Mouse (Mus musculus): ENCODE measurements around the gene Snrpc. TPM values are rescaled to one million over a fixed set of nuclear protein-coding genes. Genes with fewer than 3 reads are reported as not detected.

The Snrpc gene
- polyA plus RNA-seq, 1 experiment: 108 TPM

GRCm38 (mm10) chr17:27848351-27848750 is 10.4 kb downstream of the Snrpc start:
- WGBS: 87% methylated on average over 1 of the region's 1 CpGs
- Histone ChIP-seq H3K4me1 (ENCODE audit: control insufficient read depth, insufficient read depth, insufficient read length, low read length) (no peaks in the 10 kb centered on the region), H3K36me3 (ENCODE audit: control insufficient read depth, insufficient read depth, low read length) (peaks cover 61% of the 10 kb centered on the region), H3K27me3 (ENCODE audit: control insufficient read depth, insufficient read depth, low read length) (no peaks in the 10 kb centered on the region), H3K27ac (ENCODE audit: insufficient read depth, low read depth, low read length) (no peak overlapping the region), H3K4me3 (ENCODE audit: low read depth, low read length) (no peak overlapping the region)
- TF ChIP-seq CTCF (IDR thresholded peaks at IDR 0.05; ENCODE audit: extremely low read depth, insufficient read length, insufficient replicate concordance, low read depth, low read length): no peak
- TF ChIP-seq POLR2A (IDR thresholded peaks at IDR 0.05; ENCODE audit: low read depth, low read length): no peak

DNA sequence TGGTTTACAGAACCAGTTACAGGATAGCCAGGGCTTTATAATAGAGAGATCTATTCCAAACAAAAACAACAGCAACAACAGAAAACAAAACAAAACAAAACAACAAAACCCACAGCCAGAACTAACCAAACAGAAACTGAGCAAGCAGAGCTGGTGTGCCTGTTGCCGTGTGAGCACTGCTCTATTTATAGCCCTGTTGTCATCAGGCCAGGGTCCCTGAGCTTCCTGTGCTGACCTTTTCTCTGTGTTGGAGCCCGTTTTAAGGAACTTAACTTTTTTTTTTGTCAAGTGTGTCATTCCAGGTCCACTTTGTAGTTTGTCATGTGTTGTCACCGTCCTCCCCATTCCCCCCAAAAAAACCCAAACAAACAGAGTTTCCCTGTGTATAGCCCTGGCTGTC is 13.1 kb downstream of the Snrpc start:
- WGBS: 61% methylated on average over 3 of the region's 3 CpGs
- Histone ChIP-seq H3K4me1 (ENCODE audit: control insufficient read depth, insufficient read depth, insufficient read length, low read length) (no peaks in the 10 kb centered on the region), H3K27me3 (ENCODE audit: control insufficient read depth, insufficient read depth, low read length) (no peaks in the 10 kb centered on the region), H3K4me3 (ENCODE audit: low read depth, low read length) (no peak overlapping the region), H3K27ac (ENCODE audit: insufficient read depth, low read depth, low read length) (no peak overlapping the region), H3K36me3 (ENCODE audit: control insufficient read depth, insufficient read depth, low read length) (peaks cover 41% of the 10 kb centered on the region)
- TF ChIP-seq CTCF (IDR thresholded peaks at IDR 0.05; ENCODE audit: extremely low read depth, insufficient read length, insufficient replicate concordance, low read depth, low read length) (no peak), POLR2A (IDR thresholded peaks at IDR 0.05; ENCODE audit: low read depth, low read length) (no peak)

- Histone ChIP-seq H3K27me3 (ENCODE audit: control insufficient read depth, insufficient read depth, low read length) (no peaks in the 10 kb centered on the region), H3K4me1 (ENCODE audit: control insufficient read depth, insufficient read depth, insufficient read length, low read length) (peaks cover 8% of the 10 kb centered on the region; the same call in 1 of the 2 replicates), H3K36me3 (ENCODE audit: control insufficient read depth, insufficient read depth, low read length) (peaks cover 6% of the 10 kb centered on the region), H3K27ac (ENCODE audit: insufficient read depth, low read depth, low read length) (peak within 1 kb of the TSS; percentile 14; the same call in 1 of the 2 replicates), H3K4me3 (ENCODE audit: low read depth, low read length) (peak within 1 kb of the TSS; percentile 97)
- TF ChIP-seq POLR2A (IDR thresholded peaks at IDR 0.05; ENCODE audit: low read depth, low read length): no peak
- no peak for TF ChIP-seq CTCF (IDR thresholded peaks at IDR 0.05; ENCODE audit: extremely low read depth, insufficient read length, insufficient replicate concordance, low read depth, low read length)
- under 1% methylated on average over 54 of the region's 54 CpGs for WGBS
Observed at GRCm38 (mm10) chr17:27856265-27856797, 18.4 kb downstream of the Snrpc start, which contains the start of gene Uhrf1bp1. Gene Uhrf1bp1 (plus strand): TSS chr17:27856441.

DNA sequence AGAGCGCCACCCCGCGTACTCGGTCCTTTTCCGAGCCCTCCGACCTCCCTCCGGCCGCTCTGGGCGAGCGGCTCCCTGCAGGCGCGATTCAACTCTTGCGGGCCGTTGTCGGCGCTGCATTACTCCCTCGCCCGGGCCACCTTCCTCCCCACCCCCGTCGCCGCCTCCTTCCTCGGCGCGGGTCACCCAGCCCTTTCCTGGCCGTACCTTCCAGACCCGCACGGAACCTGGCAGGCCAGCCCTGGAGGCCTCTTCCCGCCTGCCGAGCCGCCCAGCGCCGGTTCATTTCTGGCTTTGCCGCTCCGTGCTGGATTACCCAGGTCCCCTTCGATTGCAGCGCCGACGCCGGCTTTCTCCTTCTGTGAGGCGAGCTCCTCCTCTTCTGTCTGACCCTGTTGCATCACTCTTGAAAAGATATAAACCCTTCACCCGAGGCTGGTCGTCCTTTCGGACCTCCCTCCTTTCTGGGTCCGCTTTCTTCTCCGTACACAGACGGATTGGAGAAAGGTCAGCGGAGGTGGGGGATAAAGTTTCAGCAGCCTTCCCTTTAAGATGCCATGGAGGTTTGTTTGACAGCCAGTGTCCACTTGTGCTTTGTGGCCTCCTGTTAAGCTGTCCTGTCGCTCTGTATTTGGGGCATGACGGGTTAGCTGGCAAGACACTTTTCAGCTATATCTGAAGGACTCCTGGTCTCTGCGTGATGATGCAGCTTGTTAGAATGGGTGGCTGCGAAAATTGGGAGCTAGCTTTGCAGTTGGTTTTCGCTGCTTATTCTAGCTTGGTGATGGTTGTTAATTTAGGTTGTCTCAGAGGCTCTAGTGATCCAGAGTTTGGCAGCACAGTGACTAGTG is 19.1 kb downstream of the Snrpc start:
- H3K27ac ChIP-seq (ENCODE audit: insufficient read depth, low read depth, low read length): peak overlapping the region; percentile 14; the same call in 1 of the 2 replicates
- no peaks in the 10 kb centered on the region for H3K27me3 ChIP-seq (ENCODE audit: control insufficient read depth, insufficient read depth, low read length)
- H3K4me3 ChIP-seq (ENCODE audit: low read depth, low read length): peak overlapping the region; percentile 97
- H3K4me1 ChIP-seq (ENCODE audit: control insufficient read depth, insufficient read depth, insufficient read length, low read length): peaks cover 8% of the 10 kb centered on the region; the same call in 1 of the 2 replicates
- H3K36me3 ChIP-seq (ENCODE audit: control insufficient read depth, insufficient read depth, low read length): peaks cover 5% of the 10 kb centered on the region
- 1% methylated on average over 52 of the region's 52 CpGs for WGBS
- TF ChIP-seq POLR2A (IDR thresholded peaks at IDR 0.05; ENCODE audit: low read depth, low read length): no peak
- TF ChIP-seq CTCF (IDR thresholded peaks at IDR 0.05; ENCODE audit: extremely low read depth, insufficient read length, insufficient replicate concordance, low read depth, low read length): no peak

DNA sequence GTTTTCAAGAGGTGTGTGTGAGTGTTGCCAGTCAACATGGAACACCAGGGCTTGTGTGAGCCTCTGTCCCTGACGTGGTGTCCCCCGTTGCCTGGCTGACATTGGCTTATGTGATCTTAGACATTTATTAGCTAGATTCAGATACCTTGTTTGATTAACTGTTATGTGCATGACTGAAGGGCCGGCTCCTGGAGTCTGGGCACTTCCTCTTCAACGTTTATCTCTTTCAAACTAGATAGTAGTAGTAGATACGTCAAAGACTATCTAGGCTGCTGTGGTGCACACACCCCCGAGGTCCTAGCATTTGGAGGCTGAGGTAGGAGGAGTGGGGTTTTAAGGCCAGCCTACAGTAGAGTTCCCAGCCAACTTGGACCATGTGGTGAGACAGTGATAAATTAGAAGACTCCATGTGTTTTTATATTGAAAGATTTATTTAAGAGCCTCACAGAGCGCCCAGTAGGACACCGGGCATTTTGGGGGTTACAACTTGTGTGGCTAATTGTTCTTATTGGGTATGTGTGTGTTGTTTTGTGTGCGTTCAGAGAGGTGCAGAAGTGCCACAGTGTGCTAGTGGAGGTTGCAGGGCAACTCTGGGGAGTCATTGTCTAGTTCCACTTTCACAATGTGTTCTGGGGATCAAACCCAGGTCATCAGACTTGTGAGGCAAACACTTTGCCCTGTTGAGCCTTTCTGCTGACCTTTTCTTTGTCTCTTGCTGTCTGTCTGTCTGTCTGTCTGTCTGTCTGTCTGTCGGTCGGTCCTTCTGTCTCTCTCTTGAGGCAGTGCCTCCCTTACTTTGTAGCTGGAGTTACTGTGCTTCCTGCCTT is 19.9 kb downstream of the Snrpc start:
- Histone ChIP-seq H3K4me1 (ENCODE audit: control insufficient read depth, insufficient read depth, insufficient read length, low read length) (peaks cover 8% of the 10 kb centered on the region; the same call in 1 of the 2 replicates), H3K36me3 (ENCODE audit: control insufficient read depth, insufficient read depth, low read length) (0 out of 2 replicates have a peak, but pooled peaks cover 2% of the 10 kb centered on the region), H3K27me3 (ENCODE audit: control insufficient read depth, insufficient read depth, low read length) (no peaks in the 10 kb centered on the region), H3K4me3 (ENCODE audit: low read depth, low read length) (peak overlapping the region; percentile 97), H3K27ac (ENCODE audit: insufficient read depth, low read depth, low read length) (no peak overlapping the region)
- WGBS: 30% methylated on average over 11 of the region's 11 CpGs
- no peak for TF ChIP-seq CTCF (IDR thresholded peaks at IDR 0.05; ENCODE audit: extremely low read depth, insufficient read length, insufficient replicate concordance, low read depth, low read length)
- TF ChIP-seq POLR2A (IDR thresholded peaks at IDR 0.05; ENCODE audit: low read depth, low read length): no peak

DNA sequence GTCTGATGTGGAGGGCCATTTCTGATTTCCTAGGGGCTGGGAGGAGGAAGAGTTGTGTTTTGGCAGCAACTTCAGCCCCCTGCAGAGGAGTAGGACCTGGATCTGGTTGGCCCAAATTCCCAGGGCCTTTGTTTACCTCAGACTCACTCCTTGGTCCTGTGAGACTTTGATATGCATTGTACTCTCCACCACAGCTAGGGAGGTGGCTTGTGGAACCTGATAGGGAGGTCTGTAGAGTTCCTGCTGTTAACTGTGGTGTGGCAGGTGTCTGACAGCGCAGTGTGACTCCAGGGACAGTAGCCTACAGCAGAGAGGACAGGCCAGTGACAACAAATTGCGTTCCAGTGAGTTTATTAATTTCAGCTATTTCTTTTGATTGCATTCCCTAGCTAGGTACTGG is 21.2 kb downstream of the Snrpc start:
- WGBS: 81% methylated on average over 2 of the region's 2 CpGs
- no peak for TF ChIP-seq CTCF (IDR thresholded peaks at IDR 0.05; ENCODE audit: extremely low read depth, insufficient read length, insufficient replicate concordance, low read depth, low read length)
- no peak for TF ChIP-seq POLR2A (IDR thresholded peaks at IDR 0.05; ENCODE audit: low read depth, low read length)
- H3K4me3 ChIP-seq (ENCODE audit: low read depth, low read length): no peak overlapping the region
- peaks cover 8% of the 10 kb centered on the region; the same call in 1 of the 2 replicates for H3K4me1 ChIP-seq (ENCODE audit: control insufficient read depth, insufficient read depth, insufficient read length, low read length)
- no peaks in the 10 kb centered on the region for H3K27me3 ChIP-seq (ENCODE audit: control insufficient read depth, insufficient read depth, low read length)
- no peak overlapping the region for H3K27ac ChIP-seq (ENCODE audit: insufficient read depth, low read depth, low read length)
- H3K36me3 ChIP-seq (ENCODE audit: control insufficient read depth, insufficient read depth, low read length): 0 out of 2 replicates have a peak, but pooled peaks cover under 1% of the 10 kb centered on the region
